In the genomic region with DNA sequence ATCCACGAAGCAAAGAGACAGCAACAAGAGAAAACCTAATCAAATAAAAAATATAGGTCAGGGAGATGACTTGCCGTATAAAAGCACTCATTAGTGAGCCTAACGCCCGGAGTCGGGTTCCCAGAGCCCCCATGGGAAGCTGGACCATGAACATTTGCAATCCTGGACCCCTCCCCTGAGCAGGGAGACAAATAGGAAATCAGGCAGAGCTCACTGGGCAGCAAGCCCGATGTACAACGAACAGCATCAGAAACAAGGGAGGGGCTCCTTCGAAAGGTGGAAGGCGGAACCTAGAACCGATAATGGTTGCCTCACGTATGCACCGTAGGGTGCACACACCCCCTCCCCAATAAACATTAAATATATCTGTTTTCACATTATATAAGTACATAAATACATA, we compare ENCODE assay signal across 13 mouse cellular contexts. TPM values are rescaled to one million over a fixed set of nuclear protein-coding genes. Genes with fewer than 3 reads are reported as not detected.
DNase-seq lines count a peak whose midpoint lies in the region; ATAC-seq and TF ChIP-seq lines count a peak whose summit lies in the region.
"Had no signal": no experiment of that assay in that cellular context is flagged by ENCODE, and none has a peak within 500 bp of the region (broad histone marks: within the 10 kb centered on the region; RNA-seq: fewer than 3 reads in every experiment).

No protein-coding gene starts in this region.

- no peak for TF ChIP-seq EP300 in heart, adult 2 months (IDR thresholded peaks at IDR 0.05; ENCODE audit: insufficient read depth, low read depth, low read length)
- no peak for TF ChIP-seq EP300 in heart, postnatal 0 days (IDR thresholded peaks at IDR 0.05; ENCODE audit: low read depth)

- H3K27me3 ChIP-seq in heart, adult 2 months (ENCODE audit: control insufficient read depth, insufficient read depth, low read length) = no peaks in the 10 kb centered on the region
- no peaks in the 10 kb centered on the region for H3K27me3 ChIP-seq in lung, embryonic 15.5 days
- H3K27me3 ChIP-seq in heart, postnatal 0 days (ENCODE audit: control insufficient read depth, insufficient read depth, low read length) = no peaks in the 10 kb centered on the region
- no peaks in the 10 kb centered on the region for H3K27me3 ChIP-seq in liver, embryonic 16.5 days (ENCODE audit: control insufficient read depth, insufficient read depth, low read depth, low read length)
- H3K27me3 ChIP-seq in midbrain, embryonic 16.5 days (ENCODE audit: control insufficient read depth, insufficient read depth, low read depth, low read length) = no peaks in the 10 kb centered on the region
- no peaks in the 10 kb centered on the region for H3K27me3 ChIP-seq in midbrain, embryonic 13.5 days
- H3K27me3 ChIP-seq: Patski had no signal

- no peak for DNase-seq in heart, adult 2 months
- no peak for DNase-seq in heart, postnatal 25 days (ENCODE audit: low spot score)
- DNase-seq in lung, postnatal 36 days = no peak
- no peak for DNase-seq in heart, postnatal 0 days (ENCODE audit: low spot score)
- DNase-seq: adrenal gland, adult 8-10 months; gastrocnemius, postnatal 36 days; lung, adult 18-20 months had no signal

- H3K9me3 ChIP-seq in lung, embryonic 15.5 days = no peaks in the 10 kb centered on the region
- no peaks in the 10 kb centered on the region for H3K9me3 ChIP-seq in heart, postnatal 0 days (replicated peaks; ENCODE audit: control insufficient read depth, low read length)
- H3K9me3 ChIP-seq in liver, embryonic 16.5 days (replicated peaks; ENCODE audit: control insufficient read depth, low read length) = no peaks in the 10 kb centered on the region
- H3K9me3 ChIP-seq in midbrain, embryonic 16.5 days (replicated peaks; ENCODE audit: control insufficient read depth, low read length, poor library complexity, severe bottlenecking) = no peaks in the 10 kb centered on the region
- no peaks in the 10 kb centered on the region for H3K9me3 ChIP-seq in midbrain, embryonic 13.5 days

- H3K4me3 ChIP-seq in heart, adult 2 months = peak overlapping the region; percentile 20; the same call in 1 of the 2 replicates
- no peak overlapping the region for H3K4me3 ChIP-seq in lung, embryonic 15.5 days
- H3K4me3 ChIP-seq in heart, postnatal 0 days (ENCODE audit: low read depth, low read length) = no peak overlapping the region
- H3K4me3 ChIP-seq in liver, embryonic 16.5 days (ENCODE audit: low read depth, low read length) = peak overlapping the region; percentile 18; the same call in 1 of the 2 replicates
- H3K4me3 ChIP-seq in midbrain, embryonic 16.5 days (ENCODE audit: low read depth, low read length) = no peak overlapping the region
- H3K4me3 ChIP-seq in midbrain, embryonic 13.5 days (replicated peaks) = no peak overlapping the region

- no peak for TF ChIP-seq CTCF in heart, adult 2 months (IDR thresholded peaks at IDR 0.05)
- TF ChIP-seq CTCF in heart, postnatal 0 days (IDR thresholded peaks at IDR 0.05; ENCODE audit: low read depth) = no peak

- ATAC-seq in lung, embryonic 15.5 days (ENCODE audit: borderline replicate concordance, extremely low read depth, low FRiP score, low TSS enrichment) = no peak
- no peak for ATAC-seq in heart, postnatal 0 days (ENCODE audit: insufficient read depth, low read depth)
- ATAC-seq in liver, embryonic 16.5 days (ENCODE audit: low read depth) = no peak
- no peak for ATAC-seq in midbrain, embryonic 16.5 days
- ATAC-seq in midbrain, embryonic 13.5 days = no peak
- ATAC-seq: forebrain, embryonic 14.5 days; Patski had no signal

- 44% methylated on average over 12 of the region's 12 CpGs for WGBS in heart, adult 2 months
- WGBS in lung, embryonic 15.5 days = 68% methylated on average over 12 of the region's 12 CpGs
- WGBS in heart, postnatal 0 days = 52% methylated on average over 12 of the region's 12 CpGs
- whole genome bisulfite sequencing in liver, embryonic 16.5 days (ENCODE audit: insufficient replicate concordance) = 9% methylated on average over 12 of the region's 12 CpGs
- 79% methylated on average over 12 of the region's 12 CpGs for WGBS in midbrain, embryonic 16.5 days
- WGBS in midbrain, embryonic 13.5 days = 81% methylated on average over 12 of the region's 12 CpGs

- H3K9ac ChIP-seq in heart, adult 2 months (ENCODE audit: low read depth, low read length) = no peak overlapping the region
- H3K9ac ChIP-seq in lung, embryonic 15.5 days = no peak overlapping the region
- H3K9ac ChIP-seq in heart, postnatal 0 days (replicated peaks; ENCODE audit: low read depth, low read length) = no peak overlapping the region
- H3K9ac ChIP-seq in liver, embryonic 16.5 days (ENCODE audit: low read depth, low read length) = no peak overlapping the region
- H3K9ac ChIP-seq in midbrain, embryonic 16.5 days (ENCODE audit: low read depth, low read length) = no peak overlapping the region
- H3K9ac ChIP-seq in midbrain, embryonic 13.5 days (replicated peaks) = no peak overlapping the region

- no peaks in the 10 kb centered on the region for H3K79me2 ChIP-seq in heart, adult 2 months (replicated peaks; ENCODE audit: control insufficient read depth, insufficient read depth, low read length)

- no peak for TF ChIP-seq POLR2A in heart, adult 2 months (IDR thresholded peaks at IDR 0.05; ENCODE audit: insufficient read depth, low read depth, low read length)

- peaks cover 1% of the 10 kb centered on the region; the same call in 1 of the 2 replicates for H3K4me1 ChIP-seq in heart, adult 2 months (ENCODE audit: control insufficient read depth, insufficient read depth, low read length)
- peaks cover 13% of the 10 kb centered on the region; the same call in 1 of the 2 replicates for H3K4me1 ChIP-seq in lung, embryonic 15.5 days
- no peaks in the 10 kb centered on the region for H3K4me1 ChIP-seq in heart, postnatal 0 days (ENCODE audit: control insufficient read depth, insufficient read depth)
- H3K4me1 ChIP-seq in liver, embryonic 16.5 days (ENCODE audit: control insufficient read depth, low read depth, low read length) = peaks cover 28% of the 10 kb centered on the region
- no peaks in the 10 kb centered on the region for H3K4me1 ChIP-seq in midbrain, embryonic 16.5 days (ENCODE audit: control insufficient read depth, insufficient read depth, low read length)
- no peaks in the 10 kb centered on the region for H3K4me1 ChIP-seq in midbrain, embryonic 13.5 days (replicated peaks)

- peak overlapping the region; percentile 31 for H3K4me2 ChIP-seq in lung, embryonic 15.5 days
- H3K4me2 ChIP-seq in heart, postnatal 0 days (ENCODE audit: low read depth, low read length) = peak overlapping the region; percentile 26; the same call in 1 of the 2 replicates
- peak overlapping the region; percentile 59 for H3K4me2 ChIP-seq in liver, embryonic 16.5 days (ENCODE audit: low read depth, low read length)
- no peak overlapping the region for H3K4me2 ChIP-seq in midbrain, embryonic 16.5 days (ENCODE audit: low read length)
- H3K4me2 ChIP-seq in midbrain, embryonic 13.5 days (replicated peaks) = no peak overlapping the region

- peak overlapping the region; percentile 23; the same call in 1 of the 2 replicates for H3K27ac ChIP-seq in heart, adult 2 months
- no peak overlapping the region for H3K27ac ChIP-seq in lung, embryonic 15.5 days
- H3K27ac ChIP-seq in heart, postnatal 0 days (ENCODE audit: low read depth) = no peak overlapping the region
- H3K27ac ChIP-seq in liver, embryonic 16.5 days (ENCODE audit: low read length) = peak overlapping the region; percentile 75
- H3K27ac ChIP-seq in midbrain, embryonic 16.5 days (ENCODE audit: low read length) = no peak overlapping the region
- no peak overlapping the region for H3K27ac ChIP-seq in midbrain, embryonic 13.5 days

- no peaks in the 10 kb centered on the region for H3K36me3 ChIP-seq in heart, adult 2 months (ENCODE audit: control insufficient read depth, insufficient read depth, low read length)
- H3K36me3 ChIP-seq in lung, embryonic 15.5 days = no peaks in the 10 kb centered on the region
- no peaks in the 10 kb centered on the region for H3K36me3 ChIP-seq in heart, postnatal 0 days (replicated peaks; ENCODE audit: control insufficient read depth, insufficient read depth, low read length)
- H3K36me3 ChIP-seq in liver, embryonic 16.5 days (ENCODE audit: control insufficient read depth, insufficient read depth) = no peaks in the 10 kb centered on the region
- H3K36me3 ChIP-seq in midbrain, embryonic 16.5 days (ENCODE audit: control insufficient read depth, insufficient read depth, low read length) = no peaks in the 10 kb centered on the region
- H3K36me3 ChIP-seq in midbrain, embryonic 13.5 days = no peaks in the 10 kb centered on the region

- intact Hi-C loops in heart, adult 2 months (cut with DNase I) = no loop called here
- intact Hi-C loops in heart, postnatal 25 days (cut with DNase I) = no loop called here

RNA-seq across cellular contexts. Expression of a gene that starts 39.5 kb away (rescaled TPM):
- total RNA-seq in heart, adult 2 months (2021) = 10 to 100 TPM; 16.7 to 22.8 TPM
- 6.4 and 7.1 TPM in 2 replicates for polyA plus RNA-seq in heart, adult 2 months (2012; rRNA removed)
- total RNA-seq in heart, postnatal 25 days (2021) = 1 to 10 TPM; 7.8 to 8.2 TPM
- 1.8 and 1.9 TPM in 2 replicates for polyA plus RNA-seq in lung, embryonic 15.5 days (2015; fragmentation: Nextera tagmentation; extraction: Ambion mirVana)
- total RNA-seq in heart, postnatal 0 days (2014; rRNA removed; ENCODE audit: low replicate concordance) = 3.3 and 8.5 TPM in 2 replicates
- 1.7 and 2.7 TPM in 2 replicates for polyA plus RNA-seq in heart, postnatal 0 days (2015; fragmentation: Nextera tagmentation; extraction: Ambion mirVana)
- polyA plus RNA-seq in liver, embryonic 16.5 days (2015; fragmentation: Nextera tagmentation; extraction: Ambion mirVana) = 0.12 and 0.20 TPM in 2 replicates
- 11.7 and 12.1 TPM in 2 replicates for polyA plus RNA-seq in midbrain, embryonic 16.5 days (2015; fragmentation: Nextera tagmentation; extraction: Ambion mirVana)
- 5.5 and 6.8 TPM in 2 replicates for polyA plus RNA-seq in midbrain, embryonic 13.5 days (2015; fragmentation: Nextera tagmentation; extraction: Ambion mirVana)

Comparison
In these comparisons a context has a peak if more than half of its experiments do, and no peak if none do; other contexts are left out.
1. H3K27ac ChIP-seq: peak in heart, adult 2 months (single experiment) and liver, embryonic 16.5 days (single experiment); none in lung, embryonic 15.5 days (single experiment), heart, postnatal 0 days (single experiment), midbrain, embryonic 16.5 days (single experiment) and midbrain, embryonic 13.5 days (single experiment).
2. H3K4me3 ChIP-seq: peak in heart, adult 2 months (single experiment) and liver, embryonic 16.5 days (single experiment); none in lung, embryonic 15.5 days (single experiment), heart, postnatal 0 days (single experiment), midbrain, embryonic 16.5 days (single experiment) and midbrain, embryonic 13.5 days (single experiment).
3. H3K4me2 ChIP-seq: peak in lung, embryonic 15.5 days (single experiment), heart, postnatal 0 days (single experiment) and liver, embryonic 16.5 days (single experiment); none in midbrain, embryonic 16.5 days (single experiment) and midbrain, embryonic 13.5 days (single experiment).